3 mouse cellular contexts compared by ENCODE assay signal in the genomic region with DNA sequence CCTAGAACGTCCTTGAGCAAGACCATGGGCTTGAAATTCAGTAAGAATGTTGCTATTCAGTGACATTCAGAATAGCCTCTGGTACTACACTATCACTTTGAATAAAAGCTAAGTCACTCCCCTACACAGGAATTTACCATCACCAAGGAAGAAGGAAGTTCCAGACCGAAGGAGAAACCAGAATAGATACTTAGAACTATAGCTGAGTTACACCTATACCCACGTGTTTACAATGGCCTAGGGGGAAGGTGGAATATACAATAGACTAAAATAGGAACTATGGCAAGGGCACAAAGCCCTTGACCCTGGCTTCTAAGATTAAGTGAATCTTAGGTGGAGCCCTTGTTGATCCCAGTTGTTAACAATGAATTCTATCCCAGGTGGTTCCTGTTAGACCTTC.
DNase-seq lines count a peak whose midpoint lies in the region.

No protein-coding gene starts in this region.

- DNase-seq in ES-CJ7 (ENCODE audit: low read depth, low spot score) (peak; percentile 23), R1 (ENCODE audit: low read depth, low spot score) (peak; percentile 53), ZHBTc4 (ENCODE audit: low read depth, low spot score) (peak; percentile 65)
